Mouse (Mus musculus): Measurements from ENCODE around the gene Fam122c. TPM values are rescaled to one million over a fixed set of nuclear protein-coding genes. Genes with fewer than 3 reads are reported as not detected.

Gene Fam122c
- polyA plus RNA-seq, 1 experiment from 2014 or later: not detected

Other genes with a start within 250 kb of the Fam122c start
- 7.7 and 10.2 TPM in 2 replicates for gene Plac1, start 33.3 kb upstream of the Fam122c start, polyA plus RNA-seq (2016; fragmentation: Nextera tagmentation; extraction: Ambion mirVana)
- 6.8 and 10.3 TPM in 2 replicates for gene Fam122b, start 3.6 kb upstream of the Fam122c start, polyA plus RNA-seq (2016; fragmentation: Nextera tagmentation; extraction: Ambion mirVana)
- 29.6 and 35.1 TPM in 2 replicates for gene Mospd1, start 97.1 kb downstream of the Fam122c start, polyA plus RNA-seq (2016; fragmentation: Nextera tagmentation; extraction: Ambion mirVana)
- gene Etd, start 161.5 kb downstream of the Fam122c start, polyA plus RNA-seq (2016; fragmentation: Nextera tagmentation; extraction: Ambion mirVana): not detected in 2 replicates